Mouse (Mus musculus): ENCODE measurements at regions not wholly inside any gene's neighbourhood (a gene's known extent, or its start where the extent isn't known, plus 50 kb on each side); places are given as distances from the start of the nearest gene placed in this dataset.

- DNase-seq, result no peak
These were observed 60.3 kb downstream of the Fzd1 start for GRCm38 (mm10) chr5:4697346-4698095.

GRCm38 (mm10) chr5:4696701-4697100, 61.1 kb downstream of the Fzd1 start:
- DNase-seq, result no peak

- no peak for DNase-seq
These were observed 68.7 kb downstream of the Fzd1 start for GRCm38 (mm10) chr5:4689130-4689529.

- DNase-seq, result no peak
These were observed 82.5 kb downstream of the Fzd1 start for GRCm38 (mm10) chr5:4675316-4675715.

- DNase-seq, result no peak
These were observed 91.5 kb downstream of the Fzd1 start for GRCm38 (mm10) chr5:4666381-4666780.

- no peak for DNase-seq
These were observed 91.9 kb downstream of the Fzd1 start for GRCm38 (mm10) chr5:4665978-4666377.

- no peak for DNase-seq
These were observed 92.9 kb downstream of the Fzd1 start for GRCm38 (mm10) chr5:4664918-4665317.

GRCm38 (mm10) chr5:4664488-4664887, 93.3 kb downstream of the Fzd1 start:
- DNase-seq, result no peak

GRCm38 (mm10) chr5:4662198-4662585, 95.6 kb downstream of the Fzd1 start:
- DNase-seq, result no peak

GRCm38 (mm10) chr5:4661420-4662197, 96.2 kb downstream of the Fzd1 start:
- DNase-seq, result peak in 1 of 2 experiments; percentile 7

- DNase-seq, result no peak
These were observed 99.9 kb downstream of the Fzd1 start for GRCm38 (mm10) chr5:4657982-4658381.

GRCm38 (mm10) chr5:4654186-4654585, 103.6 kb downstream of the Fzd1 start:
- DNase-seq, result no peak

GRCm38 (mm10) chr5:4651167-4651955, 106.5 kb downstream of the Fzd1 start:
- no peak for DNase-seq

GRCm38 (mm10) chr5:4650709-4651108, 107.1 kb downstream of the Fzd1 start:
- DNase-seq, result no peak

GRCm38 (mm10) chr5:4649858-4650556, 107.8 kb downstream of the Fzd1 start:
- no peak for DNase-seq

- no peak for DNase-seq
These were observed 116.8 kb downstream of the Fzd1 start for GRCm38 (mm10) chr5:4641041-4641440.

GRCm38 (mm10) chr5:4633763-4634162, 124.1 kb downstream of the Fzd1 start:
- DNase-seq, result no peak

GRCm38 (mm10) chr5:4625206-4625605, 132.6 kb downstream of the Fzd1 start:
- DNase-seq, result no peak

GRCm38 (mm10) chr5:4623625-4624024, 134.2 kb downstream of the Fzd1 start:
- DNase-seq, result no peak

- DNase-seq, result peak in 1 of 2 experiments; percentile 14
These were observed 137.2 kb downstream of the Fzd1 start for GRCm38 (mm10) chr5:4620513-4621210.

GRCm38 (mm10) chr5:4615233-4615632, 142.6 kb downstream of the Fzd1 start:
- no peak for DNase-seq

- no peak for DNase-seq
These were observed 160.4 kb downstream of the Fzd1 start for GRCm38 (mm10) chr5:4597471-4597870.

All from kidney, postnatal 25 days (tissue).